Mouse (Mus musculus): ENCODE measurements around the gene Pskh1. TPM values are rescaled to one million over a fixed set of nuclear protein-coding genes. Genes with fewer than 3 reads are reported as not detected.

Gene Pskh1
- polyA plus RNA-seq, 1 experiment from 2014 or later = 12.5 TPM

GRCm38 (mm10) chr8:105969367-105969766, 69.1 kb downstream of the Pskh1 start:
- no peak overlapping the region for H3K4me3 ChIP-seq (ENCODE audit: low read depth, low read length)
- peaks cover 8% of the 10 kb centered on the region; the same call in 1 of the 2 replicates for H3K27me3 ChIP-seq (replicated peaks; ENCODE audit: control insufficient read depth, insufficient read depth, low read length)
- H3K9me3 ChIP-seq (ENCODE audit: control insufficient read depth) = no peaks in the 10 kb centered on the region
- no peak for ATAC-seq
- no peak overlapping the region for H3K4me2 ChIP-seq (replicated peaks; ENCODE audit: low read depth)
- no peak overlapping the region for H3K9ac ChIP-seq (ENCODE audit: low read depth, low read length)
- no peaks in the 10 kb centered on the region for H3K36me3 ChIP-seq (ENCODE audit: control insufficient read depth, insufficient read depth)
- no peak for TF ChIP-seq CTCF (IDR thresholded peaks at IDR 0.05; ENCODE audit: low read depth)
- 94% methylated on average over 1 of the region's 1 CpGs for WGBS
- H3K27ac ChIP-seq (ENCODE audit: low read depth, low read length) = no peak overlapping the region
- no peaks in the 10 kb centered on the region for H3K4me1 ChIP-seq (replicated peaks; ENCODE audit: control insufficient read depth, insufficient read depth, low read length)

GRCm38 (mm10) chr8:105971019-105971720, 70.9 kb downstream of the Pskh1 start:
- H3K9ac ChIP-seq (ENCODE audit: low read depth, low read length) = no peak overlapping the region
- no peaks in the 10 kb centered on the region for H3K9me3 ChIP-seq (ENCODE audit: control insufficient read depth)
- no peaks in the 10 kb centered on the region for H3K4me1 ChIP-seq (replicated peaks; ENCODE audit: control insufficient read depth, insufficient read depth, low read length)
- no peak overlapping the region for H3K27ac ChIP-seq (ENCODE audit: low read depth, low read length)
- no peak overlapping the region for H3K4me3 ChIP-seq (ENCODE audit: low read depth, low read length)
- H3K27me3 ChIP-seq (replicated peaks; ENCODE audit: control insufficient read depth, insufficient read depth, low read length) = no peaks in the 10 kb centered on the region
- WGBS = 76% methylated on average over 8 of the region's 8 CpGs
- ATAC-seq = no peak
- no peak overlapping the region for H3K4me2 ChIP-seq (replicated peaks; ENCODE audit: low read depth)
- no peaks in the 10 kb centered on the region for H3K36me3 ChIP-seq (ENCODE audit: control insufficient read depth, insufficient read depth)
- TF ChIP-seq CTCF (IDR thresholded peaks at IDR 0.05; ENCODE audit: low read depth) = no peak

GRCm38 (mm10) chr8:105975363-105975762, 75.1 kb downstream of the Pskh1 start:
- no peaks in the 10 kb centered on the region for H3K4me1 ChIP-seq (replicated peaks; ENCODE audit: control insufficient read depth, insufficient read depth, low read length)
- H3K27ac ChIP-seq (ENCODE audit: low read depth, low read length) = no peak overlapping the region
- H3K27me3 ChIP-seq (replicated peaks; ENCODE audit: control insufficient read depth, insufficient read depth, low read length) = no peaks in the 10 kb centered on the region
- H3K9ac ChIP-seq (ENCODE audit: low read depth, low read length) = no peak overlapping the region
- no peak for ATAC-seq
- H3K4me2 ChIP-seq (replicated peaks; ENCODE audit: low read depth) = no peak overlapping the region
- TF ChIP-seq CTCF (IDR thresholded peaks at IDR 0.05; ENCODE audit: low read depth) = peak; percentile 9; the same call in 1 of the 2 replicates
- no peaks in the 10 kb centered on the region for H3K36me3 ChIP-seq (ENCODE audit: control insufficient read depth, insufficient read depth)
- WGBS = 76% methylated on average over 7 of the region's 7 CpGs
- no peaks in the 10 kb centered on the region for H3K9me3 ChIP-seq (ENCODE audit: control insufficient read depth)
- H3K4me3 ChIP-seq (ENCODE audit: low read depth, low read length) = no peak overlapping the region

GRCm38 (mm10) chr8:105979325-105979724, 79.1 kb downstream of the Pskh1 start, which contains the start of gene Dpep3:
Gene Dpep3 (minus strand): TSS chr8:105979429.
- Histone ChIP-seq H3K27me3 (replicated peaks; ENCODE audit: control insufficient read depth, insufficient read depth, low read length) (no peaks in the 10 kb centered on the region), H3K27ac (ENCODE audit: low read depth, low read length) (no peak within 1 kb of the TSS), H3K4me3 (ENCODE audit: low read depth, low read length) (no peak within 1 kb of the TSS), H3K9ac (ENCODE audit: low read depth, low read length) (no peak within 1 kb of the TSS), H3K36me3 (ENCODE audit: control insufficient read depth, insufficient read depth) (no peaks in the 10 kb centered on the region), H3K9me3 (ENCODE audit: control insufficient read depth) (no peaks in the 10 kb centered on the region), H3K4me2 (replicated peaks; ENCODE audit: low read depth) (no peak within 1 kb of the TSS), H3K4me1 (replicated peaks; ENCODE audit: control insufficient read depth, insufficient read depth, low read length) (no peaks in the 10 kb centered on the region)
- no peak for ATAC-seq
- TF ChIP-seq CTCF (IDR thresholded peaks at IDR 0.05; ENCODE audit: low read depth) = 0 out of 2 replicates have a peak, but pooled peaks have one; percentile 23
- 94% methylated on average over 15 of the region's 15 CpGs for WGBS

GRCm38 (mm10) chr8:105981146-105981545, 80.9 kb downstream of the Pskh1 start:
- ATAC-seq = no peak
- Histone ChIP-seq H3K4me3 (ENCODE audit: low read depth, low read length) (no peak overlapping the region), H3K9me3 (ENCODE audit: control insufficient read depth) (no peaks in the 10 kb centered on the region), H3K9ac (ENCODE audit: low read depth, low read length) (no peak overlapping the region), H3K4me2 (replicated peaks; ENCODE audit: low read depth) (no peak overlapping the region), H3K27me3 (replicated peaks; ENCODE audit: control insufficient read depth, insufficient read depth, low read length) (no peaks in the 10 kb centered on the region), H3K36me3 (ENCODE audit: control insufficient read depth, insufficient read depth) (no peaks in the 10 kb centered on the region), H3K4me1 (replicated peaks; ENCODE audit: control insufficient read depth, insufficient read depth, low read length) (no peaks in the 10 kb centered on the region), H3K27ac (ENCODE audit: low read depth, low read length) (no peak overlapping the region)
- 98% methylated on average over 1 of the region's 1 CpGs for WGBS
- peak; percentile 21; the same call in 1 of the 2 replicates for TF ChIP-seq CTCF (IDR thresholded peaks at IDR 0.05; ENCODE audit: low read depth)

Small RNA genes lying within 50 kb of the gene (microRNA-seq; reads per million reads assigned to microRNA genes)
- not detected for gene Mir7074

Other genes starting within 250 kb of the Pskh1 start
- 0.73 and 0.77 TPM in 2 replicates for gene Carmil2, start 214.2 kb upstream of the Pskh1 start, polyA plus RNA-seq (2015; fragmentation: Nextera tagmentation; extraction: Ambion mirVana)
- gene Acd, start 199.3 kb upstream of the Pskh1 start, polyA plus RNA-seq (2015; fragmentation: Nextera tagmentation; extraction: Ambion mirVana) = 35.4 and 35.5 TPM in 2 replicates
- 8.8 and 9.7 TPM in 2 replicates for gene Pard6a, start 199.3 kb upstream of the Pskh1 start, polyA plus RNA-seq (2015; fragmentation: Nextera tagmentation; extraction: Ambion mirVana)
- not detected in 2 replicates for gene 4933405L10Rik, start 192.8 kb upstream of the Pskh1 start, polyA plus RNA-seq (2015; fragmentation: Nextera tagmentation; extraction: Ambion mirVana)
- 3.8 and 3.9 TPM in 2 replicates for gene Enkd1, start 192.2 kb upstream of the Pskh1 start, polyA plus RNA-seq (2015; fragmentation: Nextera tagmentation; extraction: Ambion mirVana)
- 4.0 and 4.4 TPM in 2 replicates for gene Gfod2, start 141.8 kb upstream of the Pskh1 start, polyA plus RNA-seq (2015; fragmentation: Nextera tagmentation; extraction: Ambion mirVana)
- 4.1 and 4.6 TPM in 2 replicates for gene Ranbp10, start 73.1 kb upstream of the Pskh1 start, polyA plus RNA-seq (2015; fragmentation: Nextera tagmentation; extraction: Ambion mirVana)
- gene Tsnaxip1, start 72.7 kb upstream of the Pskh1 start, polyA plus RNA-seq (2015; fragmentation: Nextera tagmentation; extraction: Ambion mirVana) = not detected in 2 replicates
- 8.5 and 9.3 TPM in 2 replicates for gene Cenpt, start 47.2 kb upstream of the Pskh1 start, polyA plus RNA-seq (2015; fragmentation: Nextera tagmentation; extraction: Ambion mirVana)
- gene Thap11, start 45.3 kb upstream of the Pskh1 start, polyA plus RNA-seq (2015; fragmentation: Nextera tagmentation; extraction: Ambion mirVana) = 28.3 and 29.2 TPM in 2 replicates
- 87.7 and 97.3 TPM in 2 replicates for gene Nutf2, start 39.9 kb upstream of the Pskh1 start, polyA plus RNA-seq (2015; fragmentation: Nextera tagmentation; extraction: Ambion mirVana)
- 9.8 and 11.5 TPM in 2 replicates for gene Edc4, start 19.6 kb upstream of the Pskh1 start, polyA plus RNA-seq (2015; fragmentation: Nextera tagmentation; extraction: Ambion mirVana)
- gene Nrn1l, start 6.9 kb upstream of the Pskh1 start, polyA plus RNA-seq (2015; fragmentation: Nextera tagmentation; extraction: Ambion mirVana) = 0.35 TPM in 1 of 2 replicates, not detected in the other
- gene Ctrl, start 33.4 kb downstream of the Pskh1 start, polyA plus RNA-seq (2015; fragmentation: Nextera tagmentation; extraction: Ambion mirVana) = 0.63 and 1.4 TPM in 2 replicates
- gene Psmb10, start 38.0 kb downstream of the Pskh1 start, polyA plus RNA-seq (2015; fragmentation: Nextera tagmentation; extraction: Ambion mirVana) = 186 and 204 TPM in 2 replicates
- 0.20 and 0.37 TPM in 2 replicates for gene Lcat, start 42.9 kb downstream of the Pskh1 start, polyA plus RNA-seq (2015; fragmentation: Nextera tagmentation; extraction: Ambion mirVana)
- gene Slc12a4, start 65.7 kb downstream of the Pskh1 start, polyA plus RNA-seq (2015; fragmentation: Nextera tagmentation; extraction: Ambion mirVana) = 6.8 and 8.0 TPM in 2 replicates
- gene Dpep3, start 79.0 kb downstream of the Pskh1 start, polyA plus RNA-seq (2015; fragmentation: Nextera tagmentation; extraction: Ambion mirVana) = not detected in 2 replicates
- gene Dus2, start 90.9 kb downstream of the Pskh1 start, polyA plus RNA-seq (2015; fragmentation: Nextera tagmentation; extraction: Ambion mirVana) = 7.6 and 8.3 TPM in 2 replicates
- not detected in 2 replicates for gene Dpep2nb, start 105.5 kb downstream of the Pskh1 start, polyA plus RNA-seq (2015; fragmentation: Nextera tagmentation; extraction: Ambion mirVana)
- gene Ddx28, start 111.4 kb downstream of the Pskh1 start, polyA plus RNA-seq (2015; fragmentation: Nextera tagmentation; extraction: Ambion mirVana) = 7.5 and 8.5 TPM in 2 replicates
- 3.1 and 4.1 TPM in 2 replicates for gene Nfatc3, start 158.4 kb downstream of the Pskh1 start, polyA plus RNA-seq (2015; fragmentation: Nextera tagmentation; extraction: Ambion mirVana)
- gene Esrp2, start 236.5 kb downstream of the Pskh1 start, polyA plus RNA-seq (2015; fragmentation: Nextera tagmentation; extraction: Ambion mirVana) = 9.2 and 11.0 TPM in 2 replicates
- gene Pla2g15, start 250.0 kb downstream of the Pskh1 start, polyA plus RNA-seq (2015; fragmentation: Nextera tagmentation; extraction: Ambion mirVana) = 7.4 and 7.9 TPM in 2 replicates